Mouse (Mus musculus): ENCODE data around the gene Rgs16.

GRCm38 (mm10) chr1:153747861-153748530 is 7.8 kb downstream of the Rgs16 start:
- TF ChIP-seq CTCF (IDR thresholded peaks at IDR 0.05 in 2 of 3, conservative IDR thresholded peaks at IDR 0.05 in 1 of 3; ENCODE audit: control insufficient read depth in 1 of 3, insufficient read depth in 1 of 3, low read depth in 2 of 3, low read length in 3 of 3, poor library complexity in 1 of 3, severe bottlenecking in 1 of 3) (no peak), MEF2A (IDR thresholded peaks at IDR 0.05; ENCODE audit: extremely low read depth, insufficient replicate concordance, low read depth, low read length, poor library complexity, severe bottlenecking) (no peak), EP300 (IDR thresholded peaks at IDR 0.05; ENCODE audit: low read depth in 1 of 2, low read length in 2 of 2) (no peak), MAX (IDR thresholded peaks at IDR 0.05; ENCODE audit: low read length) (no peak), TAL1 (IDR thresholded peaks at IDR 0.05; ENCODE audit: low read length) (no peak), ELF1 (IDR thresholded peaks at IDR 0.05; ENCODE audit: low read depth, low read length) (no peak), USF1 (IDR thresholded peaks at IDR 0.05; ENCODE audit: low read depth, low read length) (no peak), GATA1 (IDR thresholded peaks at IDR 0.05; ENCODE audit: low read depth, low read length) (no peak), ZNF384 (IDR thresholded peaks at IDR 0.05; ENCODE audit: low read depth, low read length) (no peak), ZKSCAN1 (IDR thresholded peaks at IDR 0.05; ENCODE audit: low read depth, low read length) (no peak), UBTF (IDR thresholded peaks at IDR 0.05; ENCODE audit: borderline replicate concordance, insufficient read depth, low read depth, low read length) (no peak), SIN3A (IDR thresholded peaks at IDR 0.05; ENCODE audit: low read length) (no peak), MXI1 (IDR thresholded peaks at IDR 0.05; ENCODE audit: low read depth, low read length) (no peak), RAD21 (IDR thresholded peaks at IDR 0.05; ENCODE audit: low read depth, low read length) (no peak)
